Mouse (Mus musculus): ENCODE measurements around the gene Klrg2. TPM values are rescaled to one million over a fixed set of nuclear protein-coding genes. Genes with fewer than 3 reads are reported as not detected.

The Klrg2 gene
- total and polyA plus RNA-seq, 3 experiments: 1.0 to 6.2 TPM; not detected in 1

- Histone ChIP-seq H3K27me3 (ENCODE audit: control insufficient read depth in 1 of 2, insufficient read depth in 2 of 2, low read length in 2 of 2) (no peaks in the 10 kb centered on the region), H3K27ac (ENCODE audit: control insufficient read depth, low read depth, low read length) (no peak overlapping the region), H3K36me3 (ENCODE audit: control insufficient read depth in 1 of 2, insufficient read depth in 2 of 2, low read length in 2 of 2) (peaks cover 5 to 76% of the 10 kb centered on the region in 2 experiments), H3K4me1 (ENCODE audit: control insufficient read depth in 1 of 2, insufficient read depth in 2 of 2, low read length in 2 of 2) (no peaks in the 10 kb centered on the region), H3K9me3 (replicated peaks; ENCODE audit: insufficient read depth, low read length) (no peaks in the 10 kb centered on the region), H3K4me3 (ENCODE audit: control insufficient read depth in 1 of 2, insufficient read depth in 1 of 2, low read depth in 2 of 2, low read length in 2 of 2) (no peak overlapping the region), H3K9ac (ENCODE audit: control insufficient read depth, low read depth, low read length, poor library complexity, severe bottlenecking) (no peak overlapping the region), H3K79me2 (ENCODE audit: control insufficient read depth, insufficient read depth, low read length, poor library complexity) (peaks cover 4% of the 10 kb centered on the region)
- DNase-seq (ENCODE audit: low read depth, low spot score): peak; percentile 61
- TF ChIP-seq SMC3 (IDR thresholded peaks at IDR 0.05; ENCODE audit: low read depth, low read length) (peak; percentile 51), TAL1 (IDR thresholded peaks at IDR 0.05; ENCODE audit: low read length) (no peak), RAD21 (IDR thresholded peaks at IDR 0.05; ENCODE audit: low read depth, low read length) (peak; percentile 26), BHLHE40 (IDR thresholded peaks at IDR 0.05; ENCODE audit: borderline replicate concordance, low read depth, low read length) (no peak), ZNF384 (IDR thresholded peaks at IDR 0.05; ENCODE audit: low read depth, low read length) (peak; percentile 59), MYC (IDR thresholded peaks at IDR 0.05; ENCODE audit: low read depth, low read length) (peak; percentile 78), TBP (IDR thresholded peaks at IDR 0.05; ENCODE audit: low read depth, low read length) (no peak), ZC3H11A (IDR thresholded peaks at IDR 0.05; ENCODE audit: low read depth, low read length) (peak; percentile 25; the same call in 1 of the 2 replicates), CTCF (IDR thresholded peaks at IDR 0.05 in 2 of 3, conservative IDR thresholded peaks at IDR 0.05 in 1 of 3; ENCODE audit: control insufficient read depth in 1 of 3, insufficient read depth in 1 of 3, low read depth in 2 of 3, low read length in 3 of 3, poor library complexity in 1 of 3, severe bottlenecking in 1 of 3) (peak in 2 of 3 experiments; percentile 21 to 50; a peak in 3 of 6 replicates), USF1 (IDR thresholded peaks at IDR 0.05; ENCODE audit: low read depth, low read length) (peak; percentile 53; the same call in 1 of the 2 replicates), POLR2AphosphoS2 (IDR thresholded peaks at IDR 0.05; ENCODE audit: low read length) (no peak), MAFK (IDR thresholded peaks at IDR 0.05; ENCODE audit: borderline replicate concordance, low read depth, low read length) (no peak)
Observed at GRCm38 (mm10) chr6:38597481-38597880, 39.6 kb downstream of the Klrg2 start.

GRCm38 (mm10) chr6:38581711-38582110 is 55.3 kb downstream of the Klrg2 start:
- peaks cover 20% of the 10 kb centered on the region for H3K79me2 ChIP-seq (ENCODE audit: control insufficient read depth, insufficient read depth, low read length, poor library complexity)
- peaks cover 26 to 80% of the 10 kb centered on the region in 2 experiments for H3K36me3 ChIP-seq (ENCODE audit: control insufficient read depth in 1 of 2, insufficient read depth in 2 of 2, low read length in 2 of 2)
- TF ChIP-seq MEF2A (IDR thresholded peaks at IDR 0.05; ENCODE audit: extremely low read depth, insufficient replicate concordance, low read depth, low read length, poor library complexity, severe bottlenecking) (no peak), ETS1 (IDR thresholded peaks at IDR 0.05; ENCODE audit: low read depth, low read length) (no peak), USF2 (IDR thresholded peaks at IDR 0.05; ENCODE audit: borderline replicate concordance in 1 of 2, insufficient read depth in 1 of 2, low read depth in 1 of 2, low read length in 2 of 2) (no peak)
- DNase-seq (ENCODE audit: low read depth, low spot score): no peak
- H3K9ac ChIP-seq (ENCODE audit: control insufficient read depth, low read depth, low read length, poor library complexity, severe bottlenecking): no peak overlapping the region
- no peak overlapping the region for H3K27ac ChIP-seq (ENCODE audit: control insufficient read depth, low read depth, low read length)
- no peaks in the 10 kb centered on the region for H3K9me3 ChIP-seq (replicated peaks; ENCODE audit: insufficient read depth, low read length)
- peaks cover 0 to 11% of the 10 kb centered on the region in 2 experiments; a peak in 3 of 4 replicates for H3K4me1 ChIP-seq (ENCODE audit: control insufficient read depth in 1 of 2, insufficient read depth in 2 of 2, low read length in 2 of 2)
- no peaks in the 10 kb centered on the region for H3K27me3 ChIP-seq (ENCODE audit: control insufficient read depth in 1 of 2, insufficient read depth in 2 of 2, low read length in 2 of 2)
- H3K4me3 ChIP-seq (ENCODE audit: control insufficient read depth in 1 of 2, insufficient read depth in 1 of 2, low read depth in 2 of 2, low read length in 2 of 2): no peak overlapping the region
